Mouse (Mus musculus) stomach, postnatal 0 days (tissue): ENCODE data around the gene Ccdc146. TPM values are rescaled to one million over a fixed set of nuclear protein-coding genes. Genes with fewer than 3 reads are reported as not detected.

Experiments
- ATAC-seq: fragments of 200-750 bp; cut with Nextera tagmentation; 2 replicates; pipeline ENCODE4 v1.8.0; 2017; ENCODE audit not compliant: low FRiP score, low TSS enrichment
- DNase-seq: peaks from one replicate; pipeline ENCODE4 v3.0.0-alpha.2; 2016; ENCODE audit warnings: low spot score
- H3K27ac ChIP-seq: fragments of 300-500 bp; sonication (generic); replicated peaks from 2 replicates; pipeline ENCODE4 v1.5.1; 2014; ENCODE audit warnings: mild to moderate bottlenecking, control low read depth
- H3K27me3 ChIP-seq: fragments of 300-500 bp; sonication (generic); 2 replicates; pipeline ENCODE4 v1.6.1; 2014; ENCODE audit warnings: low read length; ENCODE audit not compliant: control insufficient read depth, insufficient read depth
- H3K36me3 ChIP-seq: fragments of 300-500 bp; sonication (generic); 2 replicates; pipeline ENCODE4 v1.6.1; 2014; ENCODE audit warnings: low read length, mixed read lengths; ENCODE audit not compliant: control insufficient read depth, insufficient read depth
- H3K4me1 ChIP-seq: fragments of 300-500 bp; sonication (generic); replicated peaks from 2 replicates; pipeline ENCODE4 v1.6.1; 2014; ENCODE audit warnings: antibody characterized with exemption; ENCODE audit not compliant: control insufficient read depth, insufficient read depth
- H3K4me2 ChIP-seq: fragments of 300-500 bp; sonication (generic); replicated peaks from 2 replicates; pipeline ENCODE4 v1.6.1; 2014; ENCODE audit warnings: low read depth, mild to moderate bottlenecking, control low read depth, moderate library complexity
- H3K4me3 ChIP-seq: fragments of 300-500 bp; sonication (generic); 2 replicates; pipeline ENCODE4 v1.5.1; 2014; ENCODE audit warnings: low read depth, low read length, control low read depth
- H3K9ac ChIP-seq: fragments of 300-500 bp; sonication (generic); 2 replicates; pipeline ENCODE4 v1.6.1; 2014; ENCODE audit warnings: mild to moderate bottlenecking, low read length, control low read depth, mixed read lengths
- H3K9me3 ChIP-seq: fragments of 300-500 bp; sonication (generic); 2 replicates; pipeline ENCODE4 v1.6.1; 2016; ENCODE audit warnings: low read length; ENCODE audit not compliant: control insufficient read depth
- CTCF ChIP-seq: IDR thresholded peaks from 2 replicates; pipeline ENCODE4 v1.5.1; 2016; ENCODE audit warnings: antibody characterized with exemption, low read depth, mild to moderate bottlenecking, moderate library complexity
- EP300 ChIP-seq: optimal IDR thresholded peaks from 2 replicates; pipeline ENCODE3; 2016; ENCODE audit warnings: antibody characterized with exemption
- WGBS: fragments of 180-500 bp; shearing (Covaris S2); extraction: QIAGEN DNeasy Blood & Tissue Kit; methylation state at CpG from one replicate; pipeline ENCODE4 v1.1.7; 2014; 5-methylcytosine and 5-hydroxymethylcytosine counted together
- polyA plus RNA-seq: library from polyadenylated mRNA; unstranded; fragments of >200 nt; fragmentation: Nextera tagmentation; extraction: Ambion mirVana; gene quantifications from 2 replicates; pipeline ENCODE4 v1.2.1, GENCODE M21; 2015

The Ccdc146 gene
- polyA plus RNA-seq, 1 experiment from 2014 or later, result 0.22 TPM

GRCm38 (mm10) chr5:21332119-21332518 lies 92.4 kb downstream of the Ccdc146 start:
- Histone ChIP-seq H3K27me3 (no peaks in the 10 kb centered on the region), H3K9me3 (no peaks in the 10 kb centered on the region), H3K27ac (no peak overlapping the region), H3K36me3 (no peaks in the 10 kb centered on the region), H3K4me2 (no peak overlapping the region), H3K4me1 (no peaks in the 10 kb centered on the region), H3K4me3 (no peak overlapping the region), H3K9ac (no peak overlapping the region)
- WGBS, result 84% methylated on average over 1 of the region's 1 CpGs
- no peak for ATAC-seq
- no peak for TF ChIP-seq CTCF
- TF ChIP-seq EP300, result no peak
- DNase-seq, result no peak

- 55% methylated on average over 5 of the region's 5 CpGs for WGBS
- Histone ChIP-seq H3K27ac (no peak overlapping the region), H3K27me3 (no peaks in the 10 kb centered on the region), H3K4me1 (no peaks in the 10 kb centered on the region), H3K4me2 (no peak overlapping the region), H3K4me3 (no peak overlapping the region), H3K36me3 (no peaks in the 10 kb centered on the region), H3K9me3 (no peaks in the 10 kb centered on the region), H3K9ac (no peak overlapping the region)
- TF ChIP-seq EP300, result no peak
- no peak for TF ChIP-seq CTCF
- no peak for ATAC-seq
- no peak for DNase-seq
Measured at GRCm38 (mm10) chr5:21331656-21332055, 92.8 kb downstream of the Ccdc146 start.

GRCm38 (mm10) chr5:21329672-21330665 lies 94.5 kb downstream of the Ccdc146 start:
- no peak overlapping the region for H3K4me3 ChIP-seq
- H3K36me3 ChIP-seq, result no peaks in the 10 kb centered on the region
- 45% methylated on average over 11 of the region's 11 CpGs for WGBS
- H3K27me3 ChIP-seq, result no peaks in the 10 kb centered on the region
- H3K4me1 ChIP-seq, result no peaks in the 10 kb centered on the region
- peak overlapping the region; percentile 67 for H3K27ac ChIP-seq
- H3K9ac ChIP-seq, result no peak overlapping the region
- TF ChIP-seq EP300, result no peak
- TF ChIP-seq CTCF, result no peak
- no peaks in the 10 kb centered on the region for H3K9me3 ChIP-seq
- DNase-seq (no peak), ATAC-seq (peak; percentile 45; the same call in 1 of the 2 replicates)
- H3K4me2 ChIP-seq, result 0 out of 2 replicates have a peak overlapping the region, but pooled peaks have one; percentile 1

- no peak overlapping the region for H3K4me3 ChIP-seq
- no peaks in the 10 kb centered on the region for H3K36me3 ChIP-seq
- no peaks in the 10 kb centered on the region for H3K27me3 ChIP-seq
- ATAC-seq (no peak), DNase-seq (no peak)
- H3K4me1 ChIP-seq, result no peaks in the 10 kb centered on the region
- H3K27ac ChIP-seq, result no peak overlapping the region
- no peak overlapping the region for H3K9ac ChIP-seq
- H3K9me3 ChIP-seq, result no peaks in the 10 kb centered on the region
- no peak overlapping the region for H3K4me2 ChIP-seq
- 79% methylated on average over 1 of the region's 1 CpGs for WGBS
- TF ChIP-seq CTCF (no peak), EP300 (no peak)
Measured at GRCm38 (mm10) chr5:21328560-21328959, 95.9 kb downstream of the Ccdc146 start.

GRCm38 (mm10) chr5:21326494-21326893 lies 98.0 kb downstream of the Ccdc146 start:
- peak; percentile 67 for DNase-seq
- Histone ChIP-seq H3K27ac (no peak overlapping the region), H3K4me2 (no peak overlapping the region), H3K9me3 (no peaks in the 10 kb centered on the region), H3K27me3 (no peaks in the 10 kb centered on the region), H3K4me1 (no peaks in the 10 kb centered on the region), H3K36me3 (no peaks in the 10 kb centered on the region), H3K9ac (no peak overlapping the region), H3K4me3 (no peak overlapping the region)
- TF ChIP-seq CTCF, result peak; percentile 81
- no peak for TF ChIP-seq EP300
- ATAC-seq, result no peak
- WGBS, result 29% methylated on average over 1 of the region's 1 CpGs

GRCm38 (mm10) chr5:21320138-21320537 lies 104.3 kb downstream of the Ccdc146 start:
- ATAC-seq (no peak), DNase-seq (no peak)
- Histone ChIP-seq H3K9me3 (no peaks in the 10 kb centered on the region), H3K4me3 (no peak overlapping the region), H3K4me1 (no peaks in the 10 kb centered on the region), H3K4me2 (no peak overlapping the region), H3K9ac (no peak overlapping the region), H3K27me3 (no peaks in the 10 kb centered on the region), H3K36me3 (no peaks in the 10 kb centered on the region), H3K27ac (no peak overlapping the region)
- TF ChIP-seq CTCF (no peak), EP300 (no peak)
- 70% methylated on average over 2 of the region's 2 CpGs for WGBS
